Mouse (Mus musculus) lung, postnatal 0 days (tissue): ENCODE results near the gene Tnfrsf21. TPM values are rescaled to one million over a fixed set of nuclear protein-coding genes. Genes with fewer than 3 reads are reported as not detected.

Experiments
- ATAC-seq: fragments of 200-750 bp; cut with Nextera tagmentation; 2 replicates; pipeline ENCODE4 v1.8.0; 2017; ENCODE audit warnings: moderate library complexity
- DNase-seq: peaks from one replicate; pipeline ENCODE4 v3.0.0-alpha.2; 2016; ENCODE audit warnings: low spot score
- H3K27ac ChIP-seq: fragments of 300-500 bp; sonication (generic); 2 replicates; pipeline ENCODE4 v1.5.1; 2014; ENCODE audit warnings: antibody characterized with exemption, mild to moderate bottlenecking, low read length, mixed read lengths
- H3K27me3 ChIP-seq: fragments of 300-500 bp; sonication (generic); replicated peaks from 2 replicates; pipeline ENCODE4 v1.6.1; 2014; ENCODE audit warnings: low read length, mixed read lengths; ENCODE audit not compliant: insufficient read depth
- H3K36me3 ChIP-seq: fragments of 300-500 bp; sonication (generic); 2 replicates; pipeline ENCODE4 v1.6.1; 2014; ENCODE audit warnings: low read length, mixed read lengths; ENCODE audit not compliant: insufficient read depth
- H3K4me1 ChIP-seq: fragments of 300-500 bp; sonication (generic); 2 replicates; pipeline ENCODE4 v1.6.1; 2014; ENCODE audit warnings: antibody characterized with exemption, low read depth, low read length, mixed read lengths; ENCODE audit not compliant: insufficient read depth
- H3K4me2 ChIP-seq: fragments of 300-500 bp; sonication (generic); replicated peaks from 2 replicates; pipeline ENCODE4 v1.6.1; 2014; ENCODE audit warnings: low read depth, mild to moderate bottlenecking, low read length, moderate library complexity, mixed read lengths
- H3K4me3 ChIP-seq: fragments of 300-500 bp; sonication (generic); 2 replicates; pipeline ENCODE4 v1.5.1; 2014; ENCODE audit warnings: low read depth, low read length
- H3K9ac ChIP-seq: fragments of 300-500 bp; sonication (generic); replicated peaks from 2 replicates; pipeline ENCODE4 v1.6.1; 2014; ENCODE audit warnings: low read depth, mild to moderate bottlenecking
- H3K9me3 ChIP-seq: fragments of 300-500 bp; sonication (generic); 2 replicates; pipeline ENCODE4 v1.6.1; 2016; ENCODE audit warnings: low read length, mixed read lengths
- CTCF ChIP-seq: IDR thresholded peaks from 2 replicates; pipeline ENCODE4 v1.5.1; 2016; ENCODE audit warnings: antibody characterized with exemption, mild to moderate bottlenecking
- EP300 ChIP-seq: IDR thresholded peaks from 2 replicates; pipeline ENCODE4 v1.6.1; 2016; ENCODE audit warnings: antibody characterized with exemption, mild to moderate bottlenecking, control low read depth
- WGBS: fragments of 180-500 bp; shearing (Covaris S2); extraction: QIAGEN DNeasy Blood & Tissue Kit; methylation state at CpG from one replicate; pipeline ENCODE4 v1.1.7; 2014; 5-methylcytosine and 5-hydroxymethylcytosine counted together
- polyA plus RNA-seq: library from polyadenylated mRNA; unstranded; fragments of >200 nt; fragmentation: Nextera tagmentation; extraction: Ambion mirVana; gene quantifications from 2 replicates; pipeline ENCODE4 v1.2.1, GENCODE M21; 2015

The Tnfrsf21 gene
- polyA plus RNA-seq, 1 experiment from 2014 or later, result 40.2 TPM

GRCm38 (mm10) chr17:43094285-43094684 is 77.9 kb downstream of the Tnfrsf21 start:
- Histone ChIP-seq H3K4me1 (no peaks in the 10 kb centered on the region), H3K4me2 (no peak overlapping the region), H3K27me3 (no peaks in the 10 kb centered on the region), H3K4me3 (no peak overlapping the region), H3K36me3 (no peaks in the 10 kb centered on the region), H3K9ac (no peak overlapping the region), H3K27ac (no peak overlapping the region), H3K9me3 (no peaks in the 10 kb centered on the region)
- DNase-seq (no peak), ATAC-seq (no peak)
- TF ChIP-seq EP300 (no peak), CTCF (no peak)
- WGBS, result 32% methylated on average over 2 of the region's 2 CpGs

- Histone ChIP-seq H3K27ac (no peak overlapping the region), H3K4me2 (no peak overlapping the region), H3K27me3 (no peaks in the 10 kb centered on the region), H3K4me3 (no peak overlapping the region), H3K36me3 (no peaks in the 10 kb centered on the region), H3K4me1 (no peaks in the 10 kb centered on the region), H3K9ac (no peak overlapping the region), H3K9me3 (no peaks in the 10 kb centered on the region)
- ATAC-seq (no peak), DNase-seq (no peak)
- TF ChIP-seq CTCF, result no peak
- no peak for TF ChIP-seq EP300
- WGBS, result 47% methylated on average over 4 of the region's 4 CpGs
These were observed 80.8 kb downstream of the Tnfrsf21 start for GRCm38 (mm10) chr17:43097101-43097688.

GRCm38 (mm10) chr17:43106108-43106507 is 89.8 kb downstream of the Tnfrsf21 start:
- DNase-seq, result no peak
- 82% methylated on average over 3 of the region's 3 CpGs for WGBS
- Histone ChIP-seq H3K4me1 (no peaks in the 10 kb centered on the region), H3K4me3 (no peak overlapping the region), H3K9me3 (no peaks in the 10 kb centered on the region), H3K4me2 (no peak overlapping the region), H3K27ac (no peak overlapping the region), H3K9ac (no peak overlapping the region), H3K36me3 (no peaks in the 10 kb centered on the region), H3K27me3 (no peaks in the 10 kb centered on the region)
- TF ChIP-seq CTCF, result no peak
- TF ChIP-seq EP300, result no peak
- no peak for ATAC-seq

GRCm38 (mm10) chr17:43107338-43107737 is 91.0 kb downstream of the Tnfrsf21 start:
- Histone ChIP-seq H3K27ac (no peak overlapping the region), H3K4me1 (no peaks in the 10 kb centered on the region), H3K9me3 (no peaks in the 10 kb centered on the region), H3K9ac (no peak overlapping the region), H3K27me3 (no peaks in the 10 kb centered on the region), H3K4me2 (no peak overlapping the region), H3K36me3 (no peaks in the 10 kb centered on the region), H3K4me3 (no peak overlapping the region)
- TF ChIP-seq EP300, result no peak
- DNase-seq (no peak), ATAC-seq (no peak)
- WGBS, result 78% methylated on average over 5 of the region's 5 CpGs

- H3K4me1 ChIP-seq, result no peaks in the 10 kb centered on the region
- TF ChIP-seq CTCF, result no peak
- no peak for TF ChIP-seq EP300
- ATAC-seq, result no peak
- no peaks in the 10 kb centered on the region for H3K27me3 ChIP-seq
- no peak overlapping the region for H3K4me2 ChIP-seq
- H3K36me3 ChIP-seq, result no peaks in the 10 kb centered on the region
- no peak overlapping the region for H3K4me3 ChIP-seq
- H3K9ac ChIP-seq, result no peak overlapping the region
- no peaks in the 10 kb centered on the region for H3K9me3 ChIP-seq
- WGBS, result 63% methylated on average over 4 of the region's 4 CpGs
- DNase-seq, result no peak
- no peak overlapping the region for H3K27ac ChIP-seq
These were observed 93.1 kb downstream of the Tnfrsf21 start for GRCm38 (mm10) chr17:43109501-43109900.

- DNase-seq, result no peak
- no peak overlapping the region for H3K9ac ChIP-seq
- no peak overlapping the region for H3K27ac ChIP-seq
- H3K4me3 ChIP-seq, result no peak overlapping the region
- no peaks in the 10 kb centered on the region for H3K27me3 ChIP-seq
- no peaks in the 10 kb centered on the region for H3K36me3 ChIP-seq
- no peak for ATAC-seq
- H3K4me1 ChIP-seq, result no peaks in the 10 kb centered on the region
- no peaks in the 10 kb centered on the region for H3K9me3 ChIP-seq
- H3K4me2 ChIP-seq, result no peak overlapping the region
- TF ChIP-seq EP300 (no peak), CTCF (no peak)
- WGBS, result 74% methylated on average over 9 of the region's 9 CpGs
These were observed 94.0 kb downstream of the Tnfrsf21 start for GRCm38 (mm10) chr17:43110168-43110885.
